Comparison of ENCODE assay signal across 29 mouse cellular contexts in the genomic region with DNA sequence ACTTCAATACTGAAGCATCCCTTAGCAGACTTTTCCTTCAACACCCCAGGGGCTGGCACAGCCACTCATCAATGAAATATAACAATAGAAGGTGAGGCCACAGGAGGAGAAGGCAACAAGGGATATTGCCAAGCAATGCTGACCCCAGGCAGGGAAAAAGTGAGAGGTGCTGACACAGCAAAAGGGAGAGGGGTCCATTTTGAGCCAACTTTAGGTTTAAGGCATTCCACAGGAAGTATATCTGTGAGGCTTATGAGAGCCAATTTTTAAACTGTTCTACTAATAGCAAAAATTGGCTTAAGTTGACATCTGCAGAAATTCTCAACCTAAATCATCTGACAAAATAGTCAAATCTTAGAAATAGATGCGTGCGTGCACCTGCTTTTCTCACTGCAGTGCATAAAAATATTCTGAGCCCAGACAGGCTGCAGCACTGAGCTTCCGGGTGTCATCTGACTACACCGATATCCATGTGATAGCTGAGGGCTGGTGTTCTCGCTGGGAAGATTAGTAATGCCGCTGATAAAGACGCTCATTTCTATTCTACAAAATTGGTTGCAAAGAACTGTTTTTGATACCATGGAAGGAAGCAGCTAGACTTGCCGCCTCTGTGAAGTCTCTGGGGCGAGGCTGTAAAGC.
A peak's percentile ranks its signal among the peaks of the same experiment; 100 is the strongest.
DNase-seq lines count a peak whose midpoint lies in the region; ATAC-seq and TF ChIP-seq lines count a peak whose summit lies in the region.
"Had no signal": no experiment of that assay in that cellular context is flagged by ENCODE, and none has a peak within 500 bp of the region (broad histone marks: within the 10 kb centered on the region; RNA-seq: fewer than 3 reads in every experiment).

No protein-coding gene starts in this region.

- H3K4me1 ChIP-seq in forebrain, postnatal 0 days (ENCODE audit: insufficient read depth): no peaks in the 10 kb centered on the region
- no peaks in the 10 kb centered on the region for H3K4me1 ChIP-seq in forebrain, embryonic 16.5 days (replicated peaks; ENCODE audit: control insufficient read depth, insufficient read depth, low read length)
- H3K4me1 ChIP-seq in midbrain, embryonic 11.5 days (ENCODE audit: control insufficient read depth, insufficient read depth, low read length): no peaks in the 10 kb centered on the region
- H3K4me1 ChIP-seq in midbrain, embryonic 13.5 days (replicated peaks): no peaks in the 10 kb centered on the region
- H3K4me1 ChIP-seq in intestine, postnatal 0 days (replicated peaks; ENCODE audit: control insufficient read depth, insufficient read depth, low read length): no peaks in the 10 kb centered on the region
- H3K4me1 ChIP-seq: embryonic facial prominence, embryonic 13.5 days; embryonic facial prominence, embryonic 15.5 days; forebrain, embryonic 10.5 days; forebrain, embryonic 12.5 days had no signal

- no peaks in the 10 kb centered on the region for H3K9me3 ChIP-seq in forebrain, postnatal 0 days (ENCODE audit: low read length)
- no peaks in the 10 kb centered on the region for H3K9me3 ChIP-seq in forebrain, embryonic 16.5 days (ENCODE audit: control insufficient read depth, low read length)
- no peaks in the 10 kb centered on the region for H3K9me3 ChIP-seq in midbrain, embryonic 11.5 days (ENCODE audit: control insufficient read depth, low read length)
- H3K9me3 ChIP-seq in midbrain, embryonic 13.5 days: no peaks in the 10 kb centered on the region
- no peaks in the 10 kb centered on the region for H3K9me3 ChIP-seq in intestine, postnatal 0 days (ENCODE audit: control insufficient read depth)
- H3K9me3 ChIP-seq: embryonic facial prominence, embryonic 13.5 days; embryonic facial prominence, embryonic 15.5 days; forebrain, embryonic 10.5 days; forebrain, embryonic 12.5 days; G1E had no signal

- peak; percentile 10 for DNase-seq in forebrain, postnatal 0 days
- peak; percentile 44 for DNase-seq in midbrain, embryonic 11.5 days (ENCODE audit: low spot score, missing footprints)
- peak; percentile 22 for DNase-seq in right cerebral cortex, adult 18-20 months
- no peak for DNase-seq in right cerebral cortex, postnatal 36 days (ENCODE audit: low spot score in 2 of 2)
- peak; percentile 67 for DNase-seq in brain, adult 2 months (ENCODE audit: low read depth, low spot score)
- DNase-seq: adrenal gland, adult 8-10 months; adrenal gland, postnatal 14 days; adrenal gland, postnatal 36 days; B cell, adult 2 months; cerebellum, adult 11 months; cerebellum, adult 18-20 months; cerebellum, adult 8-10 months; cerebellum, adult 9-11 months; cerebellum, postnatal 14 days; cerebellum, postnatal 36 days; embryo, embryonic 11 days had no signal

- peak; percentile 71; the same call in 1 of the 2 replicates for ATAC-seq in forebrain, postnatal 0 days
- ATAC-seq in forebrain, embryonic 16.5 days: no peak
- no peak for ATAC-seq in midbrain, embryonic 11.5 days (ENCODE audit: low FRiP score)
- no peak for ATAC-seq in midbrain, embryonic 13.5 days
- no peak for ATAC-seq in intestine, postnatal 0 days
- ATAC-seq: activated CD4-positive, CD25-positive, alpha-beta regulatory T cell, adult 4 months; CD4-positive, CD25-positive, alpha-beta regulatory T cell, adult 4 months; forebrain, embryonic 14.5 days; Patski had no signal

- H3K27me3 ChIP-seq in forebrain, postnatal 0 days (ENCODE audit: insufficient read depth, low read length): no peaks in the 10 kb centered on the region
- H3K27me3 ChIP-seq in forebrain, embryonic 16.5 days (replicated peaks; ENCODE audit: control insufficient read depth, insufficient read depth, low read length): no peaks in the 10 kb centered on the region
- no peaks in the 10 kb centered on the region for H3K27me3 ChIP-seq in midbrain, embryonic 11.5 days (ENCODE audit: control insufficient read depth, insufficient read depth, low read length)
- H3K27me3 ChIP-seq in midbrain, embryonic 13.5 days: no peaks in the 10 kb centered on the region
- H3K27me3 ChIP-seq in intestine, postnatal 0 days (replicated peaks; ENCODE audit: control insufficient read depth, insufficient read depth, low read length): no peaks in the 10 kb centered on the region
- H3K27me3 ChIP-seq: embryonic facial prominence, embryonic 13.5 days; embryonic facial prominence, embryonic 15.5 days; forebrain, embryonic 12.5 days; Patski had no signal

- H3K27ac ChIP-seq in forebrain, postnatal 0 days (ENCODE audit: low read depth, low read length): no peak overlapping the region
- H3K27ac ChIP-seq in forebrain, embryonic 16.5 days (ENCODE audit: low read length): no peak overlapping the region
- no peak overlapping the region for H3K27ac ChIP-seq in midbrain, embryonic 11.5 days (ENCODE audit: low read depth, low read length)
- H3K27ac ChIP-seq in midbrain, embryonic 13.5 days: no peak overlapping the region
- no peak overlapping the region for H3K27ac ChIP-seq in intestine, postnatal 0 days (ENCODE audit: low read depth, low read length)
- H3K27ac ChIP-seq: embryonic facial prominence, embryonic 13.5 days; embryonic facial prominence, embryonic 15.5 days; forebrain, embryonic 10.5 days; forebrain, embryonic 12.5 days had no signal

- TF ChIP-seq CTCF in forebrain, postnatal 0 days (IDR thresholded peaks at IDR 0.05; ENCODE audit: low read depth): no peak
- TF ChIP-seq CTCF in intestine, postnatal 0 days (IDR thresholded peaks at IDR 0.05; ENCODE audit: low read depth): no peak

- WGBS in forebrain, postnatal 0 days: 83% methylated on average over 9 of the region's 9 CpGs
- 89% methylated on average over 9 of the region's 9 CpGs for WGBS in forebrain, embryonic 16.5 days
- WGBS in midbrain, embryonic 11.5 days: 90% methylated on average over 9 of the region's 9 CpGs
- 89% methylated on average over 9 of the region's 9 CpGs for WGBS in midbrain, embryonic 13.5 days
- WGBS in intestine, postnatal 0 days: 90% methylated on average over 9 of the region's 9 CpGs

- H3K4me3 ChIP-seq in forebrain, postnatal 0 days (ENCODE audit: low read depth, low read length): no peak overlapping the region
- no peak overlapping the region for H3K4me3 ChIP-seq in forebrain, embryonic 16.5 days (replicated peaks; ENCODE audit: low read length)
- H3K4me3 ChIP-seq in midbrain, embryonic 11.5 days (ENCODE audit: low read depth, low read length): no peak overlapping the region
- H3K4me3 ChIP-seq in midbrain, embryonic 13.5 days (replicated peaks): no peak overlapping the region
- H3K4me3 ChIP-seq in intestine, postnatal 0 days (ENCODE audit: low read depth, low read length): no peak overlapping the region
- H3K4me3 ChIP-seq: embryonic facial prominence, embryonic 13.5 days; embryonic facial prominence, embryonic 15.5 days; erythroblast, embryonic 14.5 days; forebrain, embryonic 10.5 days; forebrain, embryonic 12.5 days had no signal

- no peaks in the 10 kb centered on the region for H3K36me3 ChIP-seq in forebrain, postnatal 0 days (ENCODE audit: insufficient read depth)
- H3K36me3 ChIP-seq in forebrain, embryonic 16.5 days (ENCODE audit: control insufficient read depth, insufficient read depth): no peaks in the 10 kb centered on the region
- H3K36me3 ChIP-seq in midbrain, embryonic 11.5 days (ENCODE audit: control insufficient read depth, insufficient read depth, low read length): no peaks in the 10 kb centered on the region
- H3K36me3 ChIP-seq in midbrain, embryonic 13.5 days: no peaks in the 10 kb centered on the region
- no peaks in the 10 kb centered on the region for H3K36me3 ChIP-seq in intestine, postnatal 0 days (ENCODE audit: control insufficient read depth, insufficient read depth)
- H3K36me3 ChIP-seq: embryonic facial prominence, embryonic 13.5 days; embryonic facial prominence, embryonic 15.5 days; forebrain, embryonic 10.5 days; forebrain, embryonic 12.5 days; G1E had no signal

- no peak overlapping the region for H3K4me2 ChIP-seq in forebrain, postnatal 0 days (ENCODE audit: low read depth)
- H3K4me2 ChIP-seq in forebrain, embryonic 16.5 days (ENCODE audit: low read length): no peak overlapping the region
- no peak overlapping the region for H3K4me2 ChIP-seq in midbrain, embryonic 11.5 days
- no peak overlapping the region for H3K4me2 ChIP-seq in midbrain, embryonic 13.5 days (replicated peaks)
- H3K4me2 ChIP-seq in intestine, postnatal 0 days (replicated peaks; ENCODE audit: low read depth): no peak overlapping the region
- H3K4me2 ChIP-seq: embryonic facial prominence, embryonic 13.5 days; embryonic facial prominence, embryonic 15.5 days; forebrain, embryonic 12.5 days had no signal

- no peak overlapping the region for H3K9ac ChIP-seq in forebrain, postnatal 0 days
- no peak overlapping the region for H3K9ac ChIP-seq in forebrain, embryonic 16.5 days (replicated peaks; ENCODE audit: low read depth, low read length)
- no peak overlapping the region for H3K9ac ChIP-seq in midbrain, embryonic 11.5 days (ENCODE audit: low read length)
- H3K9ac ChIP-seq in midbrain, embryonic 13.5 days (replicated peaks): no peak overlapping the region
- no peak overlapping the region for H3K9ac ChIP-seq in intestine, postnatal 0 days (ENCODE audit: low read depth, low read length)
- H3K9ac ChIP-seq: embryonic facial prominence, embryonic 13.5 days; embryonic facial prominence, embryonic 15.5 days; forebrain, embryonic 12.5 days had no signal

Comparison
In these comparisons a context has a peak if more than half of its experiments do, and no peak if none do; other contexts are left out.
1. DNase-seq: peak in forebrain, postnatal 0 days (single experiment), midbrain, embryonic 11.5 days (single experiment), right cerebral cortex, adult 18-20 months (single experiment) and brain, adult 2 months (single experiment); none in right cerebral cortex, postnatal 36 days (0 of 2).